Mouse (Mus musculus) layer of hippocampus, postnatal 25 days (tissue): Measurements from ENCODE around the gene Lrrfip1. TPM values are rescaled to one million over a fixed set of nuclear protein-coding genes. Genes with fewer than 3 reads are reported as not detected.

Experiments used
- DNase-seq, 2 experiments: peaks; one replicate each; pipeline ENCODE4 v3.0.0; 2022; ENCODE audit warnings: mixed read lengths in 2 of 2, low spot score in 1 of 2; ENCODE audit errors: extremely low spot score in 1 of 2
- total RNA-seq, 2 experiments: library from RNA; stranded (reverse); gene quantifications; 2 replicates each; pipeline ENCODE4 v1.2.3; 2021

The Lrrfip1 gene
- total RNA-seq, 2 experiments from 2014 or later = 64.0 to 74.4 TPM

DNA sequence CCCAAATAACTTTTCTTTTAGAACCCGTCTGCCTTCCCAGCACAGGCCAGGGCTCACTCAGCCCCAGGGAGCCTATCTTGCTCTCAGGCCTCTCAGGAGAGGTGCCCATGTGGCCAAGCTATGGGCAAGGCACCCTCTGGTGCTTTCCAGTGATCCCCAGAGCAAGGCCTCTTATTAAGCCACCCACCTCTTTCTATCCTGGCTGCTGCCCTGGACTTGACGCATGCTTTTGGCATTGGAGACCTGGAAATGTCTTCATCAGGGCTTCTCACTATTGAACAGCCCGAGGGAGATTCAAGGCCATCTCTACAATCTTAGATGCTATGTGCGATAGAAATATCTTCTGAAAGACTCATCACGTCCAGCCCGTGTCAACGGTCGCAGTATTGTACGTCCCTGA lies 78.9 kb downstream of the Lrrfip1 start:
- DNase-seq = no peak

DNA sequence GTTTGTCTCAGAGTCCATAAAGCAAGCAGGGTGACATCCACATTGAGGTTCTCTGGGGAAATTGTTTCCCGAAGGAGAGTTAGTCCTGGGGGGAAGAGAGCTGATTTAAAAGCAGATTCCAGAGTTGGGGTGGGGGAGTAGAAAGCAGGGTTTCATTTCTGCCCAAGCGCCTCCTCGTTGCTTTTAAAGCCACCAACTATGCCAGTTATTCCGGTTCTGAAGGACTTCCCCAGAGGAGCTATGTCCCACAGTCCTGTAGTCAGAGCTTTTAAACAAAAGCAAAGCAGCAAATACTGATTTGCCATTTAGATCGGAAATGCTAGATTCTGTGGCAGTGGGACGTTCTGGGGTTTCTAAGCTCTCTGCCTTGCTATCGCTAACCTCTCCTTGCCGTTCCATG lies 79.4 kb downstream of the Lrrfip1 start:
- no peak for DNase-seq

DNA sequence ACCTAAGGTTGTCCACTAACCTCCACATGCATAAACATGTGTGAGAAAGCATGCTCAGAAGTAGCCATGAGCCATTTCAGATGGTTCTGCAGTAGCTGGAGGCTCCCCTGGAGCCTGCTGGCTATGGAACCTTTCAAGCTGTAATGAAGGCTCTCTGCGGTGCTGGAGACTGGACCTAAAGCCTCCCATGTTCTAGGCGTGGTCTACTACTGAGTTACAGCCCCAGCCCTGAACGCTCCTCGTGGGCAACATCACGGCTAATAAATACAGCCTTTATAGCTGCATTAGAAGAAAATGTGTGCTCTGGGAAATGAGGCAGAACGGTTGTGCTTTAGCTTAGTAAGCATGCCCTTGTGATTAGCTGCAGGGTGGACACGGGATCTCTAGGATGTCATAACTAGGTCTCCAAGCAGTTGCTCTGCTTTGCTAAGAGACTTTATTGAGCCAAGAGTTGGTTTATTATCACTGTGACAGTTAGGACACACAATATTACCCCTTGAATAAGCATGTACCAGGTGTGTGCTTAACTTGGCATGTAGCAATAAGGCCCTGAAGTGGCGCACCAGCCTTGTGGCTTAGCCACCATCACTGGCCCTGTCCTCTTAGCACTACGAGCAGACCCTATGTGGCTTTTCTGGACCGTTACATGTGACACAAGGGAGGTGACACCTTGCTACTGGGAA lies 81.3 kb downstream of the Lrrfip1 start:
- DNase-seq = no peak

DNA sequence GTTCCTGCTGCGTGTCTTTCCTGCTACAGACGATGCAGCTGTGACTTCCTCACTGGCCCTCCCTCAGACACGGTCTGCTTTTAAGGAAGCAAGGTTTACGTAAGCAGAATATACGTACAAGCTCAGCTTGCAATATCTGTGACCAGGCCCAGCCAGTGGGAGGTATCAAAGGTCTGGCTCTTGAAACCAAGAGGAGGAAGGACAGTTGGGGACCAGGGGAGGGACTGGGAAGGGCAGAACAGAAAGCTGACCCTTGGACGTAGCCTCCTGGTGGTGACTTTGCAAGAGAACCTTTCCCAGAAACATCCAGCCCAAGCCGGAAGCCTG lies 81.8 kb downstream of the Lrrfip1 start:
- DNase-seq = no peak

DNA sequence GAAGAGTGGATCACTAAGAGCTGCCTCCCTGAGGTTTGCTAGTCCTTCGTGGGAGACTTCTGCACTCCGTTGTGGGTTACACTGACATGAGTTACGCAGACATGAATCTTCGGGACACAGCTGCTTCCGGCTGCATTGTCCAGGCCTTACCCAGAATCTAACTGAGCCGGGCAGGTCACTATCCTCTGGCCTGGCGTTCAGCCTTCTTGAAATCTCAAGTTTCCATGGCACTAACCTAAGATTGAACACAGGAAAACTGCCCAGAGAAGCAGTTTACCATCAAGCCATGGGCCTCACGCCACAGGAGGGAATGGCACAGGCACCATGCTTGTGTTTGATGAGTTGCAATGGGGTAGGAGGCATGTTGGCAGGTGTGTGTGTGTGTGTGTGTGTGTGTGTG lies 85.8 kb downstream of the Lrrfip1 start:
- DNase-seq = no peak

DNA sequence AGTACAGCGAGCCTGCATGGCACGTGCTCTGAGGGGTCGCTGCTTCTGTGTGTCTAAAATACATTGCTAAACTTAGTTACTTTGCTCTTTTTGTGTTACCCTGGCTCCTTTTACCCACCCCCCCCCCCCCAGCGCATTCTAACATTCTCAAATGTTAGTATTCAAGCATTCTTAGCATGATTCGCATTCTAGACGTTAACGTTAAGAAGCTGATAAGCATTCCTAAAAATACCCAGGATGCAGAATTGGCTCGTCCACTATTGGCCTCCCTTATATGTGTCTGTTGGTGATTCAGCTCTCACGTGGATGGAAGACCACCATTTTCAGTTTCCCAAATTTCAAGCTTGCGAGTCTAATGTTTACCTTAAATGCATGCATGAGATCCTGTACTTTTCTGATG lies 86.5 kb downstream of the Lrrfip1 start:
- DNase-seq = no peak

DNA sequence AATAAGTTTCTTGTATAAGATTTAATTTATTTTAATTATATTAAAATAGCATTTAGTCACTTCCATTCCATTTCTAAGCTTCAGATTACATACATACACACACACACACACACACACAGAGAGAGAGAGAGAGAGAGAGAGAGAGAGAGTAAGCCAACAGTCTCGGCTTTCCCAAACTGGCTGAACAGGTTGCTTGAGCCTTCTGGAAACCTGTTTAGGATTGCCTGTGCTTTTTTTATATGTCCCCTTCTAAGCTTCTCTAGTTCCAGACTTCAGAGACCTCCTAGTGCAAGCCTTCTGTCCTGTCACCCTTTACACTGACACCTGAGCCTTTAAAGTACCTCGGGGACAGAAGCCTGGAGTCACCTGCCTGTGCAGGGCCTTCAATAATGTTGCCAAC lies 87.1 kb downstream of the Lrrfip1 start:
- DNase-seq = no peak

DNA sequence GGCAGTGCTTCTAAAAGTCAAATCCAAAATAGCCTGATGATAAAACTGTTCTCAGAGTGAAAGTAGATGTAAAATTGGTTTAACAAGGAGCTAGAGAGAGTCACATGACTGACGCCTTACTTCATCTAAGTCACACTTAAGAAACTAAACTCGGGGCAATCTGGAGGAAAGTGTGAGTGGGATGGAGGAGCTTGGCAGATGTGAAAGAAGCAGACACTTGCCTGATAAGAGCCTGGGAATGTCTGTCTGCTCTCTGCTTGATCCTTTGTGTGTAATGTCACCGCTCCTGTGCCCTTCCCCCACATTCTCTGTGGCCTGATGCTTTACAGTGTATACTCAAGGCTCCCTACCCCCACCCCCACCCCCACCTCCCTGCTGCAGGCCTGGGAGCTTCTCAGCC lies 87.8 kb downstream of the Lrrfip1 start:
- no peak for DNase-seq

DNA sequence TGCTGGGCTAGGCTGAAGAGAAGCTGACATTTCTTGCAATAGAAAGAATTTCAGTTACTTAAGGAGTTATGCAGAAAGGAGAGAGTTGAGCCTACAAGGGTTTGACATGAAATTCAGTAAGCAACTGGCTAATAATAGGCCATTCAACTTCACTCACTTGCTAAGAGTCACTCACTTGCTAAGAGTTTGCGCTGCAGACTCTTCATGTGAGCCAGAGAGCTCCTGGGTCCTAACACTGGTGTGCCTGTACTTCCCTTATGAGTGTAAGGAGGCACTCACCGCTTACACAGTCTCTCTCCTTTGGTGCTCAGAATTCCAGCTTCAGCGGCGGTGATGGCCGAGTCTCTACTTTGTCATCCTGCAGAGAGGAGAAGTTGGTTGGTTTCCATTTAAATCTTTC lies 88.2 kb downstream of the Lrrfip1 start:
- no peak for DNase-seq

DNA sequence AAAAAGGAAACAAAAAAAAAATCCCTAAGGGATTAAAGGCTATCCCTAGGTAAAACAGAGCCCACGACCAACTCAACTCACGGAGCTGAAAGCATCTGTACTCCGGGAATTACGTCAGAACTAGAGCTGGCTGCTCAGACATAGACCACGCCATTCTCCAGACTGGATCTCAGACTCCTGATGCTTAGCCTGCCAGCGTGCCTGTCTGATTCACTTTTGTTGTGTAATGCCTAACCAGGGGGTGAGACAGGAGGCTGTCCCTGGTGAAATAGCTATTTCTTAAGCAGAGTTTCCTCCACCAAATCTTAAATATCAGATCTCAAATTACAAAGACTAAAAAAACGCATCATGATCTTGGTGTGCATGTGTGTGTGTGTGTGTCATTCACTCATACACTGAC lies 89.5 kb downstream of the Lrrfip1 start:
- no peak for DNase-seq

DNA sequence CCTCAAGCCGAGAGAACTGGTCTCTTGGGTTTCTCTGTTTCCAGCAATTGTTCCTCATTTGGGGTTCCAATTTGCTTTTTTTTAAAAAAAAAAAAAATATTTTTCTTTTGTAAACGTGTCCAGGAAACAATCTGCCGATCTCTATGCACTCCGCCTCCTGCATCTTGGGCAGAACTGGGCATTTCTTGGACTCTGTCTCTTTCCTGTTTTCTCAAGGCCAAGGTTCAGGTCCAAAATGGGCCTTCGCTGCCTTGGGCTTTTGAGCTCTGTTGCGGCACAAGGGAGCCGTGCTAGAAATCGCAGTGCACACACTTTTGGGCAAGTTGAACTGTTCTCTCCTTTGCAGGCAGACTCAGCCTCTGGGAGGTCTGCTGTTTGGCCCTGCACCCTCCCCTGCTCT lies 90.4 kb downstream of the Lrrfip1 start:
- no peak for DNase-seq

DNA sequence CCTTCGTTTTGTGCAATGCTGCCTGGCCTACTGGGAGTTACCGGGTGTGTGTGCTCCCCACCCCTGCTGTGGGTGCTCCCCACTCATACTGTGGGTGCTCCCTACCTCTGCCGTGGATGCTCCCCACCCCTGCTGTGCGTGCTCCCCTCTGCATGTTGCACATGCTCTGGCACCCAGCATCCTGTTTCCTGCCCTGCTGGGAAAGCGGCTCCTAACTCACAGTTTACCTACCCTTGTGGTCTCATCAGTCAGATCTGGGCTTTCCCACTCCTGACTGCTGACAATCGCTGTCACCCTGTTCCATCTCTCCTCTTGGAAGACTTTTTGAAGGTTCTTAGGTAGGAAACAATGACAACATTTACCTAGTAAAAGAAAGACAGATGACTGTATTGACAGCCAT lies 91.9 kb downstream of the Lrrfip1 start:
- DNase-seq = no peak

DNA sequence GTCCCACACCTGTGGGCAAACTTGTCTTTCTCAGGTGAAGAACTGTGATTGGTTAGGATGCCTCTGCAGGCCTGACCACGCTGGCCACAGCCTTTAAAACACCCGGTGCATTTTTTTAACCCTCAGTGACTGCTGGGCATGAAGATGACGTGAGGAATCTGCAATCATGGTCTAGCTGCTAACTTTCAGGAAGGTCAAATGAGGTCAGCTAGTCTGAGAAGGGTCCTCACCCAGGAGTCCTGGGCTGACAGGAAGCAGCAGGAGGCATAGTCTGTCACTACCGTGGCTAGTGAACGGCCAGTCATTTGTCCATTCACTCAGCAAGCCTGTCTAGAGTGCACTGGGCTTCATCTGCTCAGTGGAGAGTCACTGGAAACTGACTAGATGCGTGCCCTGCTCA lies 93.9 kb downstream of the Lrrfip1 start:
- no peak for DNase-seq

DNA sequence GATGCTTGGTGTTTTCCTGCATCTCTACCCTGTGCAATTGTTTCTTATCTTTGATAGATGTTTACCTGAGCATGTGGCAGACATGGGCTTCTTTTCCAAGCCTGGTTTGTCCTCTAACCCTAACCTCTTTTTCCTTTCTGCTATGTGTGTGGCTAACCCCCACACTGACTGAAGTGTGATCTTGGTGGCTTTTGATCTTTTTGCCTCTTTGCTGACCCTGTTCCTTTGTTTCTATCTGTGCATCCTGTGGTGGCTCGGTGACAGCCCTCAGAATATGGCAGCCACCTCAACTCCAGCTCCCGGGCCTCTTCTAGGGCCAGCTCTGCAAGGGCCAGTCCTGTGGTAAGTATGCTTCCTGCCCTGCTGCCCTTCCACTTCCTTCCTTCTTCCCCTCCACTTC lies 94.8 kb downstream of the Lrrfip1 start:
- DNase-seq = no peak

DNA sequence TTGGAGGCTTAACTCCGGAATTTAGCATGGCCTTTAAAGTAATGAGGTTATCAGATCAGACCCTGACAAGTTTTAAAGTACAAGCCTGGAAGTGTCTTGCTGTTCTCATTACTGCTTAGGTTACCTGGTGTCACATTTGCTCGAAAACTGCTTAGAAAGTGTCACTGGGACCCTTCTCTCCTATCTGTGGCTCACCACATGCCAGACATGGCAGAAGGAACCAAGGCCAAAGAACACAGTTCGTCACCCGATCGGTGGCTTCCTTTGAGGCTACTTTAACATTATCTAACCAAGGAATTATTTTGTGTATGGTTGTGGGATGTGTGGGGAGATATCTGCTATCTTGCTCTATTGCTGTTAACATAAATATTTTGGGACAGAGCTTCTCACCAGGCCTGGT lies 95.5 kb downstream of the Lrrfip1 start:
- DNase-seq = no peak

DNA sequence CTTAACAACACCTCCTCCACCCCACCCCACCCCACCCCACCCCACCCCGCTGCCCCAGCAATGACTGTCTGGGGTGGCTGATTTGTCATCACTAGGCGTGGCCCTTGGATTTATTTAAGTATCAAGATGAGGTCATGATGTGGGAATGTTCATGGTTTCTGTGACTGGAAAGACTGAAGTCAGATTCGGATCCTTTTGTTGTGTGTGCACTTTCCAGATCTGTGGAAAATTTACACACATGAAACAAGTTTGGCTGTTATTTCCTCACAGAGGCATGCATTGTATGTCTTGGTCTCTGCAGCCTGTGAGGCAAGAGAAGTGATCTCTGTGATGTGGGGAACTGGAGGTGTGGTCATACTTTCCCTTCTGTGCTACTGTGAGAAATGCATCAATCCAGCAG lies 96.7 kb downstream of the Lrrfip1 start:
- no peak for DNase-seq

DNA sequence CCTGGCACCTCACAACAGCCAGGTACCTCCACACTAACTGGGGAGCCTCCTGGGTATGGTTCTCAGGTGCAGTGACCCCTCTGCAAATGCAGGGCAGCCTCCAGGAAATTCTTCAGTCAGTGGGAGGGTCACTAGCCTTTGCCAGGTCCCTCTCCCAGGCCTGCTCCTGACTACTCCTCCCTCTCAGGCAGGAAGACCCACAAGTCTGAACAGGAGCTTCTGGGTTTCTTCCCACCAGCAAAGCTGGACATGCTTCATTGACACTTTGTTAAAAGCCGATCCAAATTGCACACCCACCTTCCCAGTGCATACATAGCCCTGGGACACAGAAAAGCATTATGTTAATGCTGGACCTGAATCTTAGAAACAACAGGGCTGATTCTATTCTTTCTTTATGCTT lies 97.3 kb downstream of the Lrrfip1 start:
- no peak for DNase-seq

DNA sequence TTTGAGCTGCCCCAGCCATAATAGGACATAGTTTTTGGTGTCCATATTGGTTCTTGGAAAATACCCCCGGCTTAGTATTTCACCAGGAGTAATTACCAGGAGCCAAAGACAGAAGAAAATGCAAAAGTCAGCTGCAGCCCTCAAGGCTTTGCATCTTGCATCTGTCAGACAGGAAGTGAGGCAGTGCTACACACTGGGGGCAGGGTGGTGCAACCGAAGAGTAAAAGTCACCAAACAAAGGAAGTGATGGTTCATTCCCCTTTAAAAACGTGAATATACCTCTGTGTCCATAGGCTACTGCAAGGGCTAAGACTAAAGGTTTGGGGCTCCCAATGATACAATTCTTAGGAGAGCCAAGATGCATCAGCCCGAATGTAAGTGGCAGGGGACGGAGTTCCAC lies 98.0 kb downstream of the Lrrfip1 start:
- no peak for DNase-seq

DNA sequence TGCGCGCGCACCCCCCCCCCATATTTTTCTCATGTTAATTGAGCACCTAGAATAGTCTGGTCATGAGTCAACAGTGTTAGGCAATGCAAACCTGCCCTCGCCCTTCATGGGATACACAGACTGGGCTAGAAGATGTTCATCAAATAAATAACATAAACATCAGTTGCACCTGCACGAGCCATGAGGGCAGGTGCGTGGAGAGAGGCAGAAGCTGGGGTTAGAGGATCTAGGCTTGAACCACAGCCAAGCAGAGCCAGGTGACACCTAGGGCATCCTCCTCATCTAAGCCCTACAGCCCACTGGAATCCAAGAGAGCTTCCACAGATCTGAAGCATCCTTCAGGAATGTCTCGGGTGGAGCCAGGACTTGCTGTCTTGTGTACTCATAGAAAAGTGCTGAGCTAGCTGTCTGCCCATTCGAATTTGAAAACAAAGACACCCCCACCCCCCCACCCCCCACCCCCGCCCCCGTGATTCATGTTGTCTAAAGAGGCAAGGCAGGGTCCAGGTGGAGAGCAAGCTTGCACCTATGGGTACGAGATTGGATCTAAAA lies 98.8 kb downstream of the Lrrfip1 start:
- no peak for DNase-seq

DNA sequence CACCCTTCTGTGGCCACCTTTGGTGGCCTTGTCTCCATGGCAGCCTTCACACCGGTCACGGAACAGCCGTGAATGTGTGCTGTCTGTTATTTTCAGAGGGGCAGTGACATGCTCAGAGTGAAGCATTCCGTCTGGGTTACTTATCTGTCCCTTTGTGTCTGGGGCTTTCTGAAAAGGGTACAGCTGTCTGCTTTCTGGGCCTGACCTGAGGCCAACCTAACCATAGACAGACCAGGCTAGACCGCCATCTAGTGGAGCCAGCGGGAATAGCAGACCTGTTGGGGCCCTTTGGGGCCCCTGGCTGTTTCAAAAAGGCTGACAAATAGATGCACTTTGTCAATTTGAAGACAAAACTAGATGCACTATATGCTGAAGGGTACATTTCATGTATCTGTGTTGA lies 100.3 kb downstream of the Lrrfip1 start:
- DNase-seq = peak; percentile 52 to 83

DNA sequence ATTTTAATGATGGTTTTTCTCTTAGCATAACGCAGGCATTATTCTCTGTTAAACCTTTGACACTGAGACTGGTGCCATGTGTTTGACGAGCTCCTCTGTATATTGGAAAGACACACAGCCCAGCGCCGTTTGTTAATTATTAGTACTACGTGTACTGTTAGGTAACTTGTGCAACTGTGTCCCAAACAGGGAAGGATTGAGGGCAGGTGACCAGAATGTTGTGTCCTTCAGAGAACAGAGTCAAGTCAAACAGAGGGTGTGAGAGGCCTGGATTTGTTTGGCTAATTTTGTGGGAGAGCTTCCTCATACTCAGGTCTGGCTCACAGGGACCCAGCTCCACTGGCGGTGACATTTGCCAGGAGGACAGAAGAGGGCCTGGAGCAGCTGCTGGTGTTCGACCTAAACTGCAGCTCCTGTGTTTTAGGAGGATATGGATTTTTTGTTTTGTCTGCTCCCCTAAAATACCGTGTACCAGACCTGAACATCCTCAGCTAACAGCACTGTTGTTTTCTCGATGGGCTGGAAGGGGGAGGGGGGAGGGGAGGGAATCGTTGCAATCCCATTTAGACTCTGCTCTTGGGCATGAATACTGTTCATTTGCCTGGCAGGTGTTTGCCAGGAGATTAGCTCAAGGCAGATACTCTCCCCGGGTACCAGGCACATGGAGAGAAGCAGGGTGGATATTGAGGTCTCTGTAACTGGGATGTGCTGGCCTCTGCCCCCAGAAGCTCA lies 103.3 kb downstream of the Lrrfip1 start:
- DNase-seq = no peak

DNA sequence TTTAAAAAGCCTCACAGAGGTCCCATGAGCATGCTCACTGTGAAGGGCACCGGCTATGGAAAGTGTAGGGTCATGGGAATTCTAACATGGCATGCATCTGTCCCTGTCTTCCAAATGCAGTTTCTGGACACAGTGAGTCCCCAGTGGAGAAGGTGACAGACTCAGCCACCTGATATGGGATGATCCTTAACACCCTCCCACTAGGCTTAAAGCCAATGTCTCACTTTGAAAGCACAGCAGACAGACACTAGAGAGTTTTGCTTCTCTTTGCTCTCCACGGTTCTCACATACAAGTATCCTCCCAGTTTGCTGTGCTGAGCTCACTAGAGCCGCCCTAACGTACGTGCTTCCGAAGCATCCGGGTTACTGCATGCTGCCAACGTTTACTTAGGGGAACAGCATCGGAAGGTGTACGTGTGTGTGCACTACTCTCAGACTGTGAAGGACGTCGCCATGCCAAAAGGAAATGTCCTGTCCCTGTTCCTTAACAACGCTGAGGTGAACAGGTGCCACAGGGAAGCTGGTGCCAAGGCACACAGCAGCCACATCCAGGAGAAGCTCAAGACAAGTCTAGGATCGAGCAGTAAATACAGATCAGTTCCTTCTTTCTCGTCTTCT lies 104.9 kb downstream of the Lrrfip1 start:
- no peak for DNase-seq
